Mouse (Mus musculus) kidney, postnatal 25 days (tissue): ENCODE results near the gene Elk4.

Experiments
- DNase-seq, 2 experiments: peaks; one replicate each; pipeline ENCODE4 v3.0.0; 2021; ENCODE audit warnings: mixed read lengths in 2 of 2

Elk4 gene

GRCm38 (mm10) chr1:132016691-132017090, 9.3 kb downstream of the Elk4 start:
- no peak for DNase-seq

DNA sequence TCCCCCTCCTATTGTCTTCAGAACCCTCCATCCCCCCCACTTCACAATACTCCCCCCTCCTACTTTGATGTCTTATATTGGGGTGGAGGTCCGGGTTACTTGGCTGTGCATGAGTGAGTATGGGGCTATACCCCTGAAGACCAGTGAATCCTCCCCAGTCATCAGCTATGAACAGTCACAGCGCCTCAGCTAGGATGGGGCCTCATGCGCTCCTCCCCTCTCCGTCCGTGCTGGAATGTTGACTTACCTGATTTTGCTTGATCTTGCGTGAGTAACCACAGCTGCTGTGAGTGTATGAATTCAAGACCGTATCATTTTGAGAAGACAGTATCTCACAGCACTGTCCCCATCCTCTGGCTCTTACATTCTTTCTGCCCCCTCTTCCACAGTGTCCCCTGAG, 12.5 kb downstream of the Elk4 start:
- DNase-seq, result no peak

DNA sequence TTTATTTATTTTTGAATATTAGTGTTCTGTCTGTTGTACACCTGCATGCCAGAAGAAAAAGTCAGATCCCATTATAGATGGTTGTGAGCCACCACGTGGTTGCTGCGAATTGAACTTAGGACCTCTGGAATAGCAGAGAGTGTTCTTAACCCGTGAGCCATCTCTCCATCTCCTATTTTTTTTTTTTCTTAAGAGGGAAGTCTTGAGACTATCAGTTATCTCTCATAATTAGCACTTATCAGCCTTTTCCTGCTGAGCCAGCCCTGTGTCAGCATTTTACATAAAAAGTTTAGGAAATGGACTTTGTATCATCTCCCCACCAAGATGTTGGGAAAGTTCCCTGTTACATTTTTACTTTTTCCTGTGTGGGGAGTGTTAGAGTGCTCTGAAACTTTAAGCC, 14.7 kb downstream of the Elk4 start:
- DNase-seq, result no peak

GRCm38 (mm10) chr1:132026925-132027646, 19.7 kb downstream of the Elk4 start:
- no peak for DNase-seq

- DNase-seq, result no peak
Measured at GRCm38 (mm10) chr1:132027978-132028377, 20.6 kb downstream of the Elk4 start.

DNA sequence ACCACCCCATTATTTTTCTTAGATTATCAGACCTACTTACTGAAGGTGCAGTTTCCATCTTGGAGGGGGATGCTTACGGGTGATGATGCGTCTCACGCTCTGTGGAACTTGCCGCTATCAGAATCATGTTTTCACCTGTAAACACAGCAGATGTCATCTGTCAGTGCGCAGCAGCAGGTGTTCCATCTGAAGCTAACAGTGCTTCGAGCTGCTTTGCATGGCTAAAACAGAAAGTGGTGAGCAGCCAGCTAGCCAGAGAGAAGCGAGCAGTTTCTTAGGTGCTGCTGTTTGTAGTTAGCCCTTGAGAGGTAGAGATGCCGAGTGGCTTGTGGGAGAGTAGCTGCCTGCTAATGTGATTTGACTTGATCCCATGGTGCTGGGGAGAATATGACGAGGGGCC, 21.0 kb downstream of the Elk4 start:
- DNase-seq, result no peak

GRCm38 (mm10) chr1:132030574-132030973, 23.2 kb downstream of the Elk4 start:
- peak in 1 of 2 experiments; percentile 18 for DNase-seq

- no peak for DNase-seq
Measured at GRCm38 (mm10) chr1:132032172-132032571, 24.8 kb downstream of the Elk4 start.

- no peak for DNase-seq
Measured at GRCm38 (mm10) chr1:132037746-132038145, 30.3 kb downstream of the Elk4 start.

GRCm38 (mm10) chr1:132038753-132039152, 31.3 kb downstream of the Elk4 start:
- DNase-seq, result no peak

DNA sequence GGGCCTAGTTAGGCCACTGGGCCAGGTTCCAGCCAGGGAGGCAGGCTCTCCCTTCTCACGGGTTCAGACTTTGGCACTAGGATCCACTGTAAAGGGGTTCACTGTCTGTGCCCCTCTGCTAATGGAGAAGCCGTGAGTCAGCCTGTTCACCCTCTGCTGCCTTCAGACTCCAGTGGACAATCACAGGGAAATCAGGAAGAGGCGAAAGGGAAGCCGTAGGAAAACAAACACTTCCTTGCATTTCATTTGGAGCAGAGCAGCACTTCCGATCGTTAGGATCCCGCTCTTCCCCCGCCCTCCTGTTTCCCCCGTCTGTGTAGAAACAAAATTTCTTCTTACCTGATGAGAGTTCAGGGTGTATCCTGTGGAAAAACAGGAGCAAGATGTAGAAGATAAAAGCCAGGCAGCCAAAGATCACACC, 32.8 kb downstream of the Elk4 start:
- peak; percentile 45 to 70 for DNase-seq

DNA sequence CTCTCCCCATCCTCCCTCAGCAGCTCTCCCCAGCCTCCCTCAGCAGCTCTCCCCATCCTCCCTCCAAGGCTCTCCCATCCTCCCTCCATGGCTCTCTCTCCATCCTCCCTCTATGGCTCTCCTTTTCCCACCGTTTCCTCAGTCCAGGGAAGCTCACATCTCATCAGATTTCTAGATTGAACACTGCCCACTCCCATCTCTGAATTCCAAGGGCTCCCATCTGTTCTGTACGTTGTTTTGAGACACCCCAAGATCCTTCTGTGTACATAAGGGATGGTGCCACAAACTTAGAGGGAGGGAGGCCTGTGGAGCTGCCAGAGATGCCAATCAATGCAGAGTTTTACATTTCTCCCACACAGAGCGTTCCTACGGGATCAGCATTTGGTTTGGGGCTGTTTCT, 36.4 kb downstream of the Elk4 start:
- DNase-seq, result no peak

DNA sequence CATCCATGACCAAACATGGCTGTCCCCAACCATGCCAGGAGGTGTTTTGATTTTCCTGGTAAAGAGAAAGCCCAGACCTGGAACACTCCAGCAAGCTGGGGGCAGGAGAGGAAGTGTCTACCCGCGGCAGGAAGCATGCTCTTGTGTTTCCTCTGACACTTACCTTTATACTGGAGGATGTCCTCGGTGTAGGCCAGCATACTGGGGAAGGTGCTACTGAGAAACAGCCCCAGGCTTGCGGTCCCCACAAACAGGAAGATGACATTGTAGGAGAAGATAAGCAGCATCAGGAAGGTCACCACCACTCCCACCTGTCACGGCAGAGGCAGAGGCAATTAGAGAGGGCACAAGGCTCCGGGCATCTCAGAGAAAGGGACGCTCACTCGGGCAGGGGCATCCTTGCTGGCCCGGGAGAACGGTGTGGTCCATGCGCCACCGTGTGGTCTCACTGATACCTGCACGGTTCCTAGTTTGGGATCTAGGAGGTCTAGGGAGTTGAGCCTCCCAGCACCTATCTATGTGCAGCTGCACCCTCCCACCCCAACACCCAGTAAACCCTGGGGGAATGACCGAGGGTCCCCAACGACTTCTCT, 38.8 kb downstream of the Elk4 start:
- DNase-seq, result peak; percentile 74 to 83

DNA sequence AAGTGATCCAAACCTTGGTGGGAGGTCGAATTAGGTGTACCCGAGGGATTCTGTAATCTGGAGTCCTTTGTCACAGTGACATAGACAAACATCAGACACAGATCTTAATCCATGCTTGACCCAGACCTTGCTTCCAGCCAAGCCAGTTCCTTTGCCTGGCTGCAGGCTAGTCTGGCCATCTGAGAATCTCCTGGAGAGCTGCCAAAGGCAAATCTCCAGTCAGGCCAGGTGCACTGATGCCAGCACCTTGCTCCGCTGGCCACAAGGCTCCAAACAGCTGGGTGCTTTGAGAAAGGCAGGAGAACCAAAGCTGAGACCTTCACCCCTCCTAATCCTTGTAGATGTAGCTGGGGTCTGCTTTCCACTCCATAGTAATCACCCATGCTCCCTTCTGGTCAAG, 44.3 kb downstream of the Elk4 start:
- DNase-seq, result peak; percentile 48 to 62

DNA sequence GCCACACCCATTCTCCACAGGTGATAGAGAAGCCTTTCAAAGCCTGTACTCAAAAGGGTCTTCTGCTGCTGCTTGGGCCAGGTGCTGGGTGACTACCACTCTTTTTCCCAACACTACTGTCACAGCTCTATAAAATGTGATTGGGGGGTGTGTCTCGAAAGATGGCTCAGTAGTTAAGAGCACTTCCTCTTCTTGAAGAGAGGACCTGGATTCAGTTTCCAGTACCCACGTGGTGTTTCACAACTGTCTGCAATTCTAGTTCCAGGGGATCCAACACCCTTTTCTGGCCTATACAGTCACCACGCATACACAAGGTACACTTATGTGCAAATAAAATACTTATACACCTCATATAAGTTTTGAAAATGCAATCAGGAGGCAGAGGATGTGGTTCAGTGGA, 47.0 kb downstream of the Elk4 start:
- DNase-seq, result no peak

DNA sequence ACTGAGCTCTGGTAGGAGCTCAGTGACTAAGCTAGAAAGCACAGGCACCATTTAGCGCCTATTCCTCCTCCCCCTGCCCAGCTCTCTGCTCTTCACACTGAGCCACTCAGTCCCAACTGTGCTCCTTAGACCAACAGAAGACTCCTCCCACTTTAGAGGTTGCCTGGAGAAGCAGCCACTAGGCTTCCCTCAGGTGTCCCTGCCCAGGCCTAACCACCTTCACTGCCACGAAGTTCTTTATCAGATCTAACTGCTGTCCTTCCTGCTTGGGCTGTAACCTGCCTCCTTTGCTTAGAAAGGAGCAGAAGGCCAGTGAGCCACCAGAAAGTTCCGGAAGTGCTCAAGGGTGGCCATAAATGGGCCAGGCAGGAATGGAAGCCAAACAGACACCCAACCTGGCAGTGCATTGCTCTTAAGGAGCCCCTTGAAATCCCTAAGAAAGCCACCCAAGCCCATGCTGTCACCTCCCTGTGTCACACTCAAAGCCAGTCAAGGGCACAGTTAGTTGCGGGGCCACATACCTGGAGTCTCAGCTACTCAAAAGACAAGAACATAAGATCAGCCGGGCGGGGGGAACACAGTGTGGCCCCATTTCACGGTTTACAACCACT, 47.8 kb downstream of the Elk4 start:
- DNase-seq, result no peak

- DNase-seq, result no peak
Measured at GRCm38 (mm10) chr1:132058558-132058957, 51.2 kb downstream of the Elk4 start.

DNA sequence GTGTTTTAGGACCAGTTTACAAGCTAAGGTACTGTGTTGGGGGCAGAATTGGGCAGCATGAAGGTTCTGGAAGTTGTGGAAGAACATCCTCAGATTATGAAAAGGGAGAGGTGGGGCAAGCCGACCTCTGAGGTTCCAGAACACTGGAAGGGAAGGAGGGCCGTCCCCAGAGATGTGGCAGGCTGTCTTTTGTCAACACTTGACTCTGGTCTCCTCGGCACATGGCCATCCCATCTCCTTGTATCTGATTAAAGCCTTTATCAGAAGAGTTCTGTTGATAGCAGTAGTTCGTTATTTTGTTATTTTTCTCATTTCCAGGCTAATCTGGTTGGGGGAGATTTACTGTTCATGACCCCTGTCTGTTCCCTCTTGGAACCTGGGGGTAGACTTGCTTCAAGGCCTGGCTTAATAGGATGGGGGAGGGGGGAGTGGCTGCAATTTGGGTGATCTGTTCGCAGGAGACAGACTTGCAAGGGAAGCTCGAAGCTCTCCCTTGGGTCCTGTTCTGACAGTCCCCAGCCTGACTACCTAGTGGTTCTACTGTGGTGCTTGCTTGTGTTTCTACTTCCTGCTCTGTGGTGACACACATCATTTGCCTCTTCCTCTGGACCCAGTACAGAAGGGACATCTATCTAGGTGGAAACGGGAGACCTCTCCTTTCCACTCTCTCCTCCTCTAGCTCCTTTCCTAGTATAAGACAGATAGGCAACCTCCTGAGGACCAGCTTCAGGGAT, 52.8 kb downstream of the Elk4 start:
- DNase-seq, result no peak

DNA sequence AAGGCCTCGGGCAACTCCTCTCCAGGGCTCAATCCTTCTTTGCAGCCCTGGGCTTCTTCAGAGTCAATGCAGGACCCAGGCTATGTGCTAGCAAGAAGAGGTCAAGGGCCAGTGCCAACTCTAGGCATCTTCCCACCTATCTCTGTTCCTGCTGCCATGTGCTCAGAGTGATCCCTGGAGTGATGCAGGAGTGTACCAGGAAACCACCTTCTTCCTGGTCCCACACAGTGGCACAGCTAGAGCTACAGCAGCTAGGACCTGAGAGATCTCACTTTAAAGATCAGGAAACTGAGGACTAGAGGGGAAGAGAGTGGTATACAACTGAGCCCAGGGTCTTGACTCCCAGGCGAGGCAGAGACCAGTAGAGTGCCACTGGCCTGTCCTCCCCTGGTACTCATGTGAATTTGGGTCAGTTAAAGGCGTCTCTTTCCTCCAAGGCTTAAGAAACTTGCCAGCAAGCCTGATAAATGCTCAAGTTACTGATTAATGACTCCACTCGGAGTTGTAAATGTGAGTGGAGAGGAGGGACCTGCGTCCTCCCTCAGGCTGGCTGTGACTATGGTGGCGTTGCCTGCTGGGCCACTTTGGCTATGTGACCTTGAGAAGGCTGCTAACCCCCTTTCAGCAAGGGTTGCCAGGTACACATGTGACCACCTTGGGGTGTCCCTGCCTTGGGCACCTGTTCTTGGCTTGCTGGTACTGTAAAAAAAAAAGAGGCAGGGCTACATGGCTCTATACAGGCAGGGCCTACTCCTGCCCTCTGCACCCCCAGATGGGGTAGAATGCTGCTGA, 54.5 kb downstream of the Elk4 start:
- DNase-seq, result peak; percentile 66 to 88

GRCm38 (mm10) chr1:132063096-132063495, 55.7 kb downstream of the Elk4 start:
- no peak for DNase-seq

- no peak for DNase-seq
Measured at GRCm38 (mm10) chr1:132065001-132065400, 57.6 kb downstream of the Elk4 start.

DNA sequence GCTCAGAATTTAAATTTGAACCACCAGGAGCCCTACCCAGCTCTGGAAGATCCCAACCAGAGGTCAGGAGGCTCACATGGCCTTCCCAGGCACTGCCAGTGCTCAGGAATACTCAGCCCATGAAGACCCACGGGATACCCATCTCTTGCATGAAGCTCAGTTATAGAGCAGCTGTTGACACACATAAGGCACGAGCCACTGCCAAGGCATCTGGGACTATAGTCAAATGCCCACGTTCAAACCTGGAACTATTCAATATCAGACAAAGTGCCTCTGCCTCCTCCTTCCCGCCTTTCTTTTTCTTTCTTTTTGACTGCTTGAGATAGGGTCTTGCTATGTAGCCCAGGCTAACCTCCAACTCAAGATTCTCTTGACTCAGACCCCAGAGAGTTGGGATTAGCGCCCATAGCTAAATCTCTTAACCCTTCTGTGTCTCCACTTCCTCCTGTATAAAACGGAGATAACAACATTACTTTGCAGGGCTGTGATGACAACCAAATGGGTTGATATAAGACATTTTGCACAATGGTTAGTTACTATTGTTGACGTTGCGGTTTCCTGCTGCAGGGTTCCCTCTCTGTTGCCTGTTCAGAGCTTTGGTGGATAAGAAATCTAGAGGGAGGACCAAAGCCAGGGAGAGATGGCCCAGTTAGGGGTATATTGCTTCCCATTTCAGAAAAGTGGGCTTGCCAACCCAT, 58.2 kb downstream of the Elk4 start:
- DNase-seq, result no peak
